Mouse (Mus musculus) kidney, adult 18-20 months (tissue): ENCODE measurements at regions not wholly inside any gene's neighbourhood (a gene's known extent, or its start where the extent isn't known, plus 50 kb on each side); places are given as distances from the start of the nearest gene placed in this dataset.

ENCODE experiments used
- DNase-seq: peaks from one replicate; pipeline ENCODE4 v3.0.0; 2021

GRCm38 (mm10) chr13:119277308-119277948 lies 151.0 kb upstream of the Paip1 start:
- DNase-seq, result no peak

- no peak for DNase-seq
Measured at GRCm38 (mm10) chr13:119279449-119279848, 149.0 kb upstream of the Paip1 start.

GRCm38 (mm10) chr13:119280622-119281021 lies 147.8 kb upstream of the Paip1 start:
- DNase-seq, result no peak

DNA sequence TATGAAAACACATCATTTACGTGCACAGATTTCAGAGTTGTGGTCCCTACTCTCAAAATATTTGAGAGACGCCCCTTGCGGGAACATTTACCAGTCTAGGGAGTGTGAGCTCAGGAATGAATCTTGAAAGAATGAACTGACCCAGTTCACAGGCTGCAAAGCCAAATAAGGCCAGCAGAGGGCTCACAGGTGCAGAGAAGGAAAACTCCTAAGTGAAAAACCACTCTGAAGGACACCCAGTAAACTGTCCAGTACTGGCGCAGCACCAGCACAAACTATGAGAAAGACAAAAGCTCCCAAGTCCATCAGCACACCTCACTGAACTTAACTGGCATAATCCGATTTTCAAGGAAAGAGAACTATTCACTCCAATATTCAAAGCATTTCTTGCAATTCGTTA lies 145.0 kb upstream of the Paip1 start:
- peak; percentile 72 for DNase-seq

DNA sequence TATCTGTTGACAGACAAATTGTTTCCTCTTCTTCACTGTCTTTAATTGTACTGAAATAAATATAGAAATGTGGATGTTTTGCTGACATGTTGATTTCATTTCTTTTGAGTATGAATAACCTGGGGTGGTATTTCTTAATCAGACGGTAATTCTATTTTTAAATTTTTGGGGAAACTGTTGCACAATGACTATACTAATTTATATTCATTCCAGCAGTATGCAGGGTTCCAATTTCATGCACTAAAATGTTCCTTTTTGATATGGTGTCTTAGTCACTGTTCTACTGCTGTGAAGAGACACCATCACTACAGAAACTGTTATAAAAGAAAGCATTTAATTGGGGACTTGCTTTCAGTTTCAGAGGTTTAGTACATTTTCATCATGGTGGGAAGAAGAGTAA lies 119.2 kb upstream of the Paip1 start:
- DNase-seq, result no peak

DNA sequence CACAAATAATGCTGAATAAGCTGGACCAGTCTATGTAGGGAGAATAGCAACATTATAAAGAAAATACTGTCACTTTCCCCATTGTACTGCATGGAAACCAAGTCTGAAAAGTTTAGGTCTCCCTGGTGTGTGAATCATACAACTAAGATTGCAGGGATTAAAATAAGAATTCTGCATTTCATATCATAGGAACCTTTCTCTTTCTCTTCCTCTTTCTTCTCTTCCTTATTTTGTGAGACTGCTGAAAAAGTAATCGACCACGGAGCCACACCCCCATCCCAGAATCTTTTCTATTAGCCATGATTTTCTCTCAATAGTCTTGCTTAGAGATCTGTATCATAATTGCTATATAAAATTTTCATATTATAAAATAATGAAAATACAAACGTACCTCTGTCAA lies 118.4 kb upstream of the Paip1 start:
- DNase-seq, result no peak

- no peak for DNase-seq
Measured at GRCm38 (mm10) chr13:119314356-119314755, 114.0 kb upstream of the Paip1 start.

DNA sequence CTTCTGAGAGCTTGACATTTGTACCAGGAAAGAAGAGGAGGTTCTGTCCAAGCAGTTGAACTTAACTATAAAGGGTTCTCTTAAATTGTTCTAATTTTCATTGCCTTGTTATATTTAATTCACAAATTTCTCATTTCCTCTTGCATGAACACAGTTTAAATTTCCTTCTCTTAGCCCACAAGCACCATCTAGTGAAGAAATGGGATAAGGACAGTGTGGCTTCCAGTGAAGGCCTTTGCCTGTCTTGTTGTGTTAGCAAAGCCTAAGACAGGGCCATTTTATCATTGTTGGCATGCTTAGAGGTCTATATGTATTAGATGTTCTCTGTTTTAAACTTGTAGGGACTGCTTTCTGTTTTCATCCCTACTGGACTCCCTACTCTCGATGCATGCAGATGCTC lies 110.0 kb upstream of the Paip1 start:
- DNase-seq, result no peak

- no peak for DNase-seq
Measured at GRCm38 (mm10) chr13:119325510-119325909, 102.9 kb upstream of the Paip1 start.

DNA sequence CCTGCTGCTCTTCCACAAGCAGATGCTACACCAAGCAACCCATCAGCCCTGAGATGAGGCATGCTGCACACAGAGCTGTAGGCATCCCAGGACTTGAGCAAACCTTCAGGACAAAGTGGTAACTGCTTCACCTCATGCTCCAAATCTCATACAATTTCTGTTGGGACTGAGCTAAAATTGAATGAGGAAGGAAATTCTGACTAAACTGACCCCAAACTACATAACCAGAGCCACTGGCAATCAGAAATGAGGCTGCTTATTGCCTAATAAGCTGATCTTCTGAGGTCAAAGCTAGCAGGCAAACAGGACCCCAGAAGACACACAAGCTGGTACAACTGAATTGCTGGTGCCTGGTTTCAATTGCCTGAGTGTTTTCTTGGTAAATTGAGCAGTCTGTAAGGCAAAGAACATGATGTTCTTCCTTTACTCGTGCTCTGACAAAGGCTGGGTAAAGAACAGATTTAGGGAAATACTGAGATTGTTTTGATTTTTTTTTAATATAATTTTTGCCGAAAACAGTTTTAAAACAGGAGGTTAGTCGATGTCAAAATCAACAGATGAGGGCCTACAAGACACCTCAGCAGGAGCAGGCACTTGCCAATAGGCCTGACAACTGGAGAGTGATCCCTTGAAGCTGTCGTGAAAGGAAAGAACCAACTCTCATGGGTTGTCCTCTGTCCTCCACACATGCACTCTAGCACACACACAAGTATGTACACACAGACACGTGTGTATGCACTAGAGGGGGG lies 101.3 kb upstream of the Paip1 start:
- DNase-seq, result no peak

GRCm38 (mm10) chr13:119328731-119329130 lies 99.7 kb upstream of the Paip1 start:
- DNase-seq, result no peak

GRCm38 (mm10) chr13:119331815-119332214 lies 96.6 kb upstream of the Paip1 start:
- DNase-seq, result no peak

DNA sequence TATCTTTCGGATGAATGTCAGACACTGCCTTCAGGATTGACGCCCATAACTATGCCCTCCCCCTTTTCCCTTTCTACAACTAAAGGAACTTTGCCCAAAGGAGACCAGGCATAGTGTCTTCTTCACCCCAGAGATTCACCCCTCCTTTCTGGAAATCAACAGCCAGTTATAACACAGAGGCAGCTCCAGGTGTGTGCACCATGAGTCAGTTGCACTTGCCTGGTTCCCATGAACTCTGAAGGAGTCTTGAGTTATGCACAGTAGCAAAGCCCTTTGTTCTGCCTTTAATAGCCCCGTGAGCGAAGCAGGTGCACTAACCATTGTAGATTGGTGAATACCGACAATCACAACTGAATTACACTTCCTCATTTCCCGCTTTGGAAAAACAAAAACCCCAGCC lies 94.5 kb upstream of the Paip1 start:
- DNase-seq, result no peak

DNA sequence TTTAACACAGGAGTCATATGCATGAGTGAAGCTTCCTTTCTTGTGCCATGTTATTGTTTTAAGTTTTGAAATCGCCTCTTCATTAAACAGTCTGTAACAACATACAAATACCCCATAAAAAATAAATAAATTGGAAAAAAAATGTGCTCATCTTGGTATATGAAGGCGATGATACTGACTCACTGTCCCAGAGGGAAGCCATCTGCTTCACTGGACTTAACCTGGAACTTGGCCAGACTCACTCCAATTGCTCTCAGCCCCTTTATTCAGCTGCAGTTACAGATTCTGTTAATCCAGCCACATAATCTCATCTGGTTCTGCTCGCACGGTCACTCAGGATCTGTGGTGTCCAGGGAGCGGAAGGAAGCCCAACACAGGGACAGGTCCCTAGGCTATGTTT lies 90.5 kb upstream of the Paip1 start:
- no peak for DNase-seq

GRCm38 (mm10) chr13:119339016-119339415 lies 89.4 kb upstream of the Paip1 start:
- no peak for DNase-seq

DNA sequence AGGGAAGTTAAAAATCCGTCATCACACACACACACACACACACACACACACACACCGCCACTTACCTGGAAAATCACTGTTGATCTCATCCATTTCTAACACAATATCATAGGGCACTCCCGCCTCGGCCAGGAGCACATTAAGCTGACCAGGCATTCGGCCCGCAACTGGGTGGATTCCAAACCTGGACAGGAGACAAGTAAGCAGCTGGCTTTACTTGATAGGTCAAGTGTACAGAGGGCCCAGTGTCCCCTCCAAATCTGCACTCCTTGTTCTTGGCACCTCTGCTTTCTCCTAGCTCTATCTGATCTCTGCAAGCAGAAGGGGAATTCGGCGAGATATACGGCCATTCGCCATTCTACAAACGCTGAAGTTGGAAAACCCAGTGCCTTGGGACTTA lies 88.6 kb upstream of the Paip1 start:
- DNase-seq, result no peak

DNA sequence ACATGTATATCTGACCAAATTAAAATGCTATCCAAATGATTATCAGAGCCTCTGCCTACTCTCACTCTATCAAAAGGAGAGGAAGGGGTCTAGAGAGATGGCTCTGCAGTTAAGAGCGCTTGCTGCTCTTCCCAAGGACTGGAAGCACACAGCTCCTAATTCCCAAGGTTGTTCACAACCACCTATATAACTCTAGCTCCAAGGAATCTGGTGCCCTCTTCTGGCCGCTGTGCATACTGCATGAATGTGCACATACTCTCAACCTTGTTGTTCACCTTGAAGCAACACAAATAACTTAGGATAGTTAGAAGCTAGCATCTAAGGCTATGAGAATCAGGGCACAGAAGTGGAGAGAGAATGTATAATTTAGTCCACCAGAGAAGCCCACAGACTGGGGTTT lies 86.6 kb upstream of the Paip1 start:
- DNase-seq, result peak; percentile 51

- DNase-seq, result no peak
Measured at GRCm38 (mm10) chr13:119342761-119343160, 85.6 kb upstream of the Paip1 start.

DNA sequence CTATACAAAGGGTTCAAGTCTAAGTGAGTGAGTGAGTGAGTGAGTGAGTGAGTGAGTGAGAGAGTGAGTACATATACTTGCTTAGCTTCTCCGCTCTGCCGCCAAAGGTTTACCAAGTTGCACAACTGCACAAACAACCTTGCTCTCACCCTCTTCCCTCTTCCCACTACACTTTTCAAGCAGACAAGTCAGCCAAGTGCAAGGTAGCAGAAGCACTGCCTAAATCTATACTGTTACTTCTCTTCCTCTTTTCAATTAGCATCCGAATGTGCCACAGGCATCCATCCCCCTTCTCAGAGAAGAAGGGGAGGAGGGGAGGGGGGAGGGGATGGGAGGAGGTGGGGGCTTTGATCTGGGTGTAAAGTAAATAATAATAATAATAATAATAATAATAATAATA lies 80.4 kb upstream of the Paip1 start:
- no peak for DNase-seq

DNA sequence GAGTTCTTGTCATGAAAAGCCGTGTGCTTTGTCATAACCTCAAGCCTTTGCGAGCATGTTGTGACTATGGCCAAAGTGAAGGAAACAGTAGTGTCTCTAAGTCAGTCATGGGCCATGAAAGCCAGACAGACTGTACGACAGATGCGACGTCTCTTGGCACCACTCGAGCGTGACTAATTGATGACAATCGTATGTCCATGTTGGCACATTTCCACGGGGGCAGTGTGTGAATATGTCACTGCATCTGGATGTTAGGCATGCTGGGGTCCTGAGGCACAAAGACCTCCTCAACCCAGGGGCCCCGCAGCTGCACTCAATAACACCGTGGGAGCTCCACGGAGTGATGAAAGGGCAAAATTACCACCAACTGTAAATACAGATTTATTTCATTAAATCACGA lies 77.1 kb upstream of the Paip1 start:
- no peak for DNase-seq

GRCm38 (mm10) chr13:119358696-119359095 lies 69.7 kb upstream of the Paip1 start:
- DNase-seq, result no peak

- DNase-seq, result peak; percentile 33
Measured at GRCm38 (mm10) chr13:119363379-119363778, 65.0 kb upstream of the Paip1 start.

DNA sequence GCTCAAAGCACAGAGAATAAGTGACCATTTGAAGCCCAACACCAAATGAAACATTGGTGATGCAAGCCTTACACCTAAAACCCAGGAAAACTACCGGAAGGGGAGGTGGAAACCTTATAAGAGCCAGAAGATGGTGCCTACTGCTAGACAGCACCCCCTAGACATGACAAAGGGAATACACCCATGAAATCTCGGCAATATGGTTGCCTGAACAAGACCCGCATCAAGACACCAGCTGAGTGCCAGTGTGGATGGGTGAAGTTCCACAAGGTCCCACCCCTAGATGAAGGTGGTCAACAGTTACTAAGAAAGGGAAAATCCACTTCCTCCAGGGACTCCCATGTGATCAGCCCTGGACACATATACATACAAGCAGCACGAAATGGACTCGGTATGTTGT lies 64.2 kb upstream of the Paip1 start:
- no peak for DNase-seq

- DNase-seq, result no peak
Measured at GRCm38 (mm10) chr13:119367544-119367943, 60.9 kb upstream of the Paip1 start.
